Mouse (Mus musculus): ENCODE results near the gene Bod1l.

The Bod1l gene

DNA sequence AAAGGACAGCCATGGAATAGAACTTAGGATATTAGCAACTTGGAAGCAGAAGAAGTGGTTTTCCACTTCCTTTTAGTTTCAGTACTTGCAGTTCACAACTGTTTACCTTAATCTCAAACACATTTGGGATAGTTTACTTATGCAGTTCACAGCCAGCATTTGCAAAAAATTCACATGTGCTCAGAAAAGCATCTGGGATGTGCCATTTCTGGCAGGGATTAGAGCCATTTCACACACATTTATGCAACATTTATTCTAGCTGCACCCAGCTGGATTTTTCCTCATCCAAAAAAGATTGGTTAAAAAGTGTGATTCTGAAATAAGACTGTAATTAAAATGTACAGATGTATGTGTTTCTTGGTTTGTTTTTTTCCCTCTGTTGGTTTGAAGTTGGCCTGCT, 49.7 kb downstream of the Bod1l start:
- DNase-seq (ENCODE audit: low spot score): no peak

DNA sequence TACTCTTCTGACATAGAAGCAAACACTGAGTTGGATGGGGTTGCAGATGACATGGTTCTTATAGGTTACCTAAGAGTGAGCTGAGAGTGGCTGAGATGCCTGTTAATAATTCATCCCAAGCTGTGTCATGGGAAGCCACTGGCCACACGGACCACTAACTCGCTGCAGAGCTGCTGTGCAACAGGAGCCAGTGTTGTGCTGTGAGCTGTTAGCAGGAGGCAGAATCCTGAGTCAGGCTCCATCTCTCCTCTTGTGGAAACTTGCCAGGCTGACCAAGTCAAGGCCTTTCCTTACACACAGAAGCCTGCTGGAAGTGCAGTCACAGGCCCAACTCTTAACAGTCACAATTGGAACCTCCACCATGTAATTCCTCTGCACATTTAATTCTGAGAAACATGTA, 53.6 kb downstream of the Bod1l start:
- peak; percentile 48 for DNase-seq (ENCODE audit: low spot score)

DNA sequence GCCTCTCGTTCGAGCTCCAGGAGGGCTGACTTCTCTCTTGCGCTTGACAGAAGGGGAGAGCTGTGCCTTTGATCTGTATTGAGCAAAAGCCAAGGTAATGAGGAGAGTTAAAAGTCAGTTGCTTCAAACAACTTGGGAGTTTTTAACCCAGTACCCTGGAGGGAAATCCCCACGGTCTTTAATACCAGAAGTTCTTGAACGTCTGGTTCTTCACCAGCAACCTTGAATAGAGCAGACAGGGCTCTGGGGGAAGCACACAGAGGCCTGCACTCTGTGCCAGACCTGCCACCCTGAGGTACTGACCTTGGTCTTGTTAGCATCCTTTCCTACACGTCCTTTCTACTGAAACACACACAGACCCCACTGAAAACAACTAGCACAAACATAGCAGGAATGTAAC, 55.2 kb downstream of the Bod1l start:
- peak; percentile 20 for DNase-seq (ENCODE audit: low spot score)

DNA sequence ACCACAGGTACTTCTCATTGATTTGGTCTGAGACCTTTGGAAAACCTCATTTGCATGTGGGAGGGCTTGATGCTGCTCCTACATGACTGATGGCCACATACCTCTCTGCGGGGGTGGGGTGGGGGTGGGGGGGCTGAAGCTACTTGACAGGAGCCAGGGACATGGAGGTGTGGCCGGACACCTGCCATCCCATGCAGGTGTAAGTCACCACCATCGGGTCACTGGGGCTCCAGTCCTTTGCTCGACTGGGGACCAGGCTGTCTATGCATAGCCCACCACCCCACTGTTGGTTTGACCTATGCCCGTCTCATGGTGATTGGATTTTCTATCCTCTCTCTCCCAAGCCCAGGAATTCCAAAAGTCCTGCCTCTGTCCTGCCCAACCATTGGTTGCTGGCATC, 62.2 kb downstream of the Bod1l start:
- no peak for DNase-seq (ENCODE audit: low spot score)

DNA sequence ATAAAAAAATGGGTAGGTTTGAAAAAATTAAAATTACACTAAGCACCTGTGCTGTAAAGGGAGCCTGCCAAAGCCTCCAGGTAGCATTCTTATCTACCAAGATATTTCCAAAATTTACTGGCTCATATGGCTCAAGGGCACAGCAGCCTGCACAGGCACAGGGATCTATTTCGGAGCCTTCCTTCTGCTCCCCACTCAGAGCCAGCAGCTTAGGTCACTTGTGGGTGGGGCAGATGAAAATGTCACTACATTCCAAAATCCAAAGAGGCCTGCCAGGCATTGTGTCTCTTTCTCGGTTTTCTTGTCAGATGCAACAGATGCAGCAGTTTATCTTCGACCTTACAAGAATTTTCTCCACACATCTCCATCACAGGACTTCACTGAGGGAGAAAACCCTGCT, 64.1 kb downstream of the Bod1l start:
- no peak for DNase-seq (ENCODE audit: low spot score)

DNA sequence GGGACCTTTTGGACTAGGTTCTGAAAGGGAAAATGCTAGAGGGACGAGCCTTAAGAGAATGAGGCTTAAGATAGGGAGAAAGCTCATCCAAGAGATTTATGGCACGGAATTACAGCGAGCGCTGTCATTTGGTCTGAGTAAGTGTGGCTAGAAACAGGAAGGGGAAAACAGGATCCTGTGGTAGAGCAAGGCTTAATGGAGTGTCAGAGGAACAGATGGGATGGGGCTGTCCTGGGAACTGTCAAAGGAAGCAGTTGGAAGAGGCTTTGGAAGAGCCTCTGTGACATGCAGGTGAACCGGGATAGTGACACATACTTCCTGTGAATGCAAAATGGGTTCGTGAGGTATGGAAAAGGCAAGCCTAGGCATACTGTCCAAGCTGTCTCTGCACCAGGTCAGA, 68.4 kb downstream of the Bod1l start:
- no peak for DNase-seq (ENCODE audit: low spot score)

DNA sequence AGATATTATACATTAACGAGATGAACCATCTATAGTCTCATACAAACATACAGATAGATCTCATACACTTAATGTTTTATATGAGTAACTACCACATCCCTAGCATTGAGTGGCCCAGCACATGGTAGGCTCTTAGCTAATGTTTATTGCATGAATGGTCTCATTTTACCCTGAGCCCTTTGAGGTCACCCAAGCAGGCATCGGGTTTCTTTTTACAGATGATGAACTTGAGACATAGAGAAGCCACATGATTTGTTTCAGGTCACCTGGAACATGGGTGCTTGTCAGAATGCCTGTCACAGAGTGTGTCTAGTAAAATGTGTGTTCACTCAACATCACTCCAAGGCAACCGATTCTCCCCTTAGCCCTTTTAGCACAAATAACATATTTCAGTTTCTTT, 68.8 kb downstream of the Bod1l start:
- DNase-seq (ENCODE audit: low spot score): no peak

DNA sequence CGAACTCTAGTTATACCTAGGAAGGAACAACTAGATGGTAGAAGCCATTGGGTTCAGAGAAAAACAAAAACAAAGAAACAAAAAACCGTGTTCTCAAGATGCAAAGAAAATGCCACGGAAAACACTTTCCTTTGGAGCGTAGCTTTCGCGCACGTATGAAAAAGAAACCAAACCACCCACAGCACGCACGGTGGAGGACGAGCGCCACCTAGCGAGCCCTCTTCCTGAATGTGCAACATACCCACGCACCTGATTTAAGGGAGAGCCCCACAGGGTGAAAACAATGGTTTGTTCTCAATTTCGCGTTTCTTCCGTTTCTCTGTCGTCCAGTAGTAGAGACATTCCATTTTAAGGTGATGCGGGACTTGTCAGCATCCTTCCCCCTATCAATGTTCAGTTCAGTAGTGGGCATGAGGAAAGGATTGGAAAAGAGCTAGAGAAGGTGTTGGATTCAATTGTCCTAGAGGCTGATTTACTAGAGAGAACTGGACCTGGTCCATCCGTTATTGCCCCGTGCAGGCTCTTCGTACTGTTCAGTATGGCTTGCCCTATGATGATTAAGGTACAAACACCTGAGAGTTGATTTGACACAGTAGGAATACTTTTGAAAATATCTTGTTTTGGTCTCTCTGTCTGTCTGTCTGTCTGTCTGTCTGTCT, 75.6 kb downstream of the Bod1l start:
- DNase-seq (ENCODE audit: low spot score): peak; percentile 50

DNA sequence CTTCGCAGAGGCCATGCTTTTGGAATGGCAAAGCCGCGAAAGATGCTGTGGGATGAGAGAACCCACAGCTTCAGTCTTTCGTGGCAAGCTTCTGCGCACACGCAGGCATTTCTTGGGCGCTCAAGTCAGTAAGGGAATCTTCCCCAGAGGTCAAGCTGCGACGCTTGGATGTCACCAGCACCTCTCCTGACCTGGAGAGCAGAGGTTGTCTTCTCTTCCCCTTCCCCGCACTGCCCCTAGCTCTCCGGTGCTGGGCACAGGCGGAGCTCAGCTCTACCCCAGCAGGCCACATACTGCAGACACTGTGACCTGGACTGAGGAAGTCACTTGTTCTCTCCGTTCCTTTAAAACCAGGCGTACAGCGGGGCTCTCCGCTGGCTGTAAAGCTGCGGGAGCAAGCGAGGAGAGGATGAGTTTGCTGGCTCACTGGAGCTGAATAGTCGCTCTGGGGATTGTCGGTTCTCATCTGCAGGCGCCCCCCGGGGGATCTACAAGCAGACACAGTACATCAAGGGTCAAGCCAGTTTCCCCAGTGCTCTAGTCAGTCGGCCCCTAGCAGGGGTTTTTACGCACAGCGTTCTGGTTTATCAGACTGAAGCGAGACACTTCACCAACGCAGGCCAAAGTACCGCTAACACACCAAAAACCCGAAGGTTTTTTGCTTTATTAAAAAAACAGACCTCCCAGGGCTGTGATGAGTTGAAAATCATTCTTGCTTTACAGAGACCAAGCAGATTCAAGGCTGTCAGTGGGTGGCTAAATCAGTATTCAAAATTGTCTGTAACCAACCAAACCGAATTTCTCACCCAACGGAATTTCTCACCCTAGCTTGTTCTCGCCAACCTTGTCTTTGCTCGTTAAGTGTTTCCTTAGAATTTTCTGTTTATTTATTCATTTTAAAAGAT, 76.6 kb downstream of the Bod1l start:
- DNase-seq (ENCODE audit: low spot score): no peak

DNA sequence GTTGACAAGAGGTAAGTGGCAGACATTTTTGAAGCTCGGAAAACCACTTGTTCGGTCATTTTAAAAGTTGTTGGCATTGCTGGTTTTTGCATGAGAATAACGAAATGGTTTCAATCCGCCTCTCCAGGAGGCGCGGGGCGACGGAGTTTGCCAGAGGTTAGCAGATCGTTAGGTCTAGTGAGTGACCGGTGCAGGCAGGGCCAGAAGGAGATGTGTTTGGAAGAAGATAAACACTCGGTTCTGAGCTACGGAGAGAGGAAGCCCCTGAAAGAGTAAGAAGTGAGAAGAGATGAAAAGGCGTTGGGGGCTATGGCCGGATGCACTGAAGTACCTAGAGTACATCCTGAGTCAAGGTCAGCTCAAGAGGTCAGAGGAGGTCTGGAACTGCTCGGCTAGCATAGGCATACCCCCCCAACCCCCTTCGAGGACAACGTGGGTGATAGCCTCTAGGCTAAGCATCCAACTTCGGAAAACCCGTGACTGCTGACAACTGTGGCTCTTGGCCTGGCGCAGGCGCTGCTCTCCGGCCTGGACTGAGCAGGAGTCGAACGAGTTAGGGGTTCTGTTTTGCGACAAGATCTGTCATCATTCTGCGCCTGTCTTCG, 77.6 kb downstream of the Bod1l start:
- DNase-seq (ENCODE audit: low spot score): no peak

DNA sequence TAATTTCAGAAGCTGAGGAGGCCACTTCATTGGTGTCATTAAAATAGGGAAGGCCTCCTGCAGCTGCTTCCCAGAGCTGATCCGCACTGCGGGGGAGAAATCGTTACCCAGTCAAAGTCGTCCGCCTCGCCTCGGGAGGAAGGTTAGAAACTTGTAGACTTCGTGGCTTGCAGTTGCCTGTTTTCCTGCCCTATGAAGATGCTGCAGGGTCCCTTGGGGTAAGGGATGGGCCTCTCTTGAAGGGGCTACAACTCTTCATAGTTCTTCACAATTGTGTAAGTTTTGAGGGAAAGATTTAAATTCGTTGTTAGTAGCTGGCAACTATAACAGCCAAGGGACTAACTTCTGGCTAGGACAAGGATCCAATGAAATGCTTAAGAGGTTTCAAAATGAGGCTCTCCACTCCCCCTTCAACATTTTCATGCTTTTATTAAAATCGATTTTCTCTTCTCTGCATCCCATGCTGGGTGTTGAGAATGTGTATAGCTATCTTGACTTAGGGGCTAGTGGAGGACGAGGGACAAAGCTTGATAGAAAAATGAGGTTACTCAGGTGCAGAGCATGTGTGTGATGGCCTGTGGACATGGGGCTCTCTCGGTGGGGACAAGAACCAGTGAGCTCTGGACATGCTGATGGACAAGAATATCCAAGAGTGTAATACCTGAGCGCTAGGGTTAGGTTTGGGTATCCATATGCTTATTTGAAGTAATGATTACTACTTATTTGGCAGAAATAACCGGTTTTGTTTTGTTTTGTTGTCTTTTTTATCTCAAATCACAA, 78.3 kb downstream of the Bod1l start:
- no peak for DNase-seq (ENCODE audit: low spot score)

DNA sequence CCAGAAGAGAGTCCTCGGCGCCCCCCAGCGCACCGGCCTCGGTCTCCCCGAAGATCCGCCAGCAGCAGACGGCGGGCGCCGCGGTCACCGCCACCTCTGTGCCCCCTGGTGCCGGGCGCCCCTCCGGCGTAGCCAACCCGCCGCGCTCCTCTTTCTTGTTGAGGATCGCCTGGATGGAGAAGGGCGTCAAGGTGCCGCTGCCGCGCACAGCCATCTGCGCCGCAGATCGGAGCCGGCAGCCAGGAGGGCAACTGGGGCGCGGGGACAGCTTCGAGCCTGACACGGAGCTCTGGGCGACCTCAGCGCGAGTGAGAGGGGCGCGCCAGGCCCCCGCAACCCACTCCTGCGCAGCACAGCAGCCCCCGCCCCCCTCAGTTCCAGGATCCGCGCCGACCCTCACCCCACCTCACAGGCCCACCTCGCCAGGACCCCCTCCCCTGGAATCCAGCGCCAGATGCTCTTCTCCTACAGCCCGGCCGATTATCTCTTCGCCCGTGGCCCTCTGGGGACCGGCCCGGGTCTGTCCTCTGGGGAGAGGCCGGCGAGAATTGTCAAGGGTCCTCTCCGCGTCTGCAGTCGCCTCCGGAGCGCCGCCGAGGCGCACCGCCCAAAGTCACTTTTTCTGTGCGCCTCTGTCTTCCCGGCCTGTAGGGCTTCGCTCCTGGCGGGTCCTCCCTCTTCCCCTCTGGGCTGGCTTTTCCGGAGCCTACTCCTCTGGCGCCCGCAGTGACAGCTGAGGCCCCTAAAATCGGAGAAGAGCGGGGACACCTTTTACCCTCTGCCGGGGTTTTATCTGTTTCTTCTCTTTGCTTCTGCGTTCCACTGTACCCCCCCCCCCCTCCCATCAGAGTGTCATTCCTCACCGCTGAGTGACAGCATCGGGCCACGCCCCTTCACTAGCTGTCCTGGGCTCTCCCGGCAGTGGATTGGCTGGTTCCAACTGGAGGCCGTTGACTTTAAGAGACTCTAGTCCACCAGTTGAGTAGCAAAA, 80.1 kb downstream of the Bod1l start, which contains the start of gene Nkx3-2:
Gene Nkx3-2 (minus strand): TSS at position 771 of the 991 bp plus-strand sequence.
- no peak for DNase-seq (ENCODE audit: low spot score)

DNA sequence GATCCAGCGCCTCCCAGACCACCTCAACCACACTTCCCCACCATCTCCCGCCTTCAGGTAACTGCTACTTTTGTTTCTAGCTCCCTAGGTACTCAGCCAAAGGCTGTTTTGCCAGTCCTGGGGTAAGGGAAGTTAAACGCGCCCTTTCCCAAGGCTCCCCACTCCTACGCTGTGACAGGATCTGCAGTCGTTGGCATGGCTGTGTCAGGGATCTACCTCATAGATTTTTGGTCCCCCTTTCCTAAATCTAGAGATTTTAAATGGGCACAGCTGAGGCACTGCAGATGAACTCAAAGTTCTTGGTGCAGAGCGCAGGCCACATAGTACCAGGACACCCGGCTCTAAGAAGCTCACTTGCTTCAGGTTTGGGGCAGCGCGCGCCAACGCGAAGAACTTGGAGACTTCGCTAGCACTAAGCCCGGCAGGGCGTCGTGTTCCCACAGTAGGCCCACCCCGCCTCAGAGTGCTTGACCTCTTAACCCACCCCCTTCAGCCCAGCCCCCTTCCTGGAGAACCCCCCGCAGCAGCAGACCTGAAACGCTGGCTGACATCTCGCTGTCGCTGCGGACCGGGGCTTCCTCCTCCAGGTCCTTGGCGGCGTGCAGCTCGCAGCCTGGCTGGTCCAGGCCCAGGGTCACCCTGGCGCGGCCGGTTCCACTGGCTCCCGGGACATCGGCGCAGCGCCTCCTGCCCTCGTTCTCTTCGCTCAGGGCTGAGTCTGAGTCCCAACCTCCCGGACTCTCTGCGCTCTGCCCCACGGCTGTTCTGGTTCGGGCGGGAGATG, 81.0 kb downstream of the Bod1l start:
- DNase-seq (ENCODE audit: low spot score): no peak

DNA sequence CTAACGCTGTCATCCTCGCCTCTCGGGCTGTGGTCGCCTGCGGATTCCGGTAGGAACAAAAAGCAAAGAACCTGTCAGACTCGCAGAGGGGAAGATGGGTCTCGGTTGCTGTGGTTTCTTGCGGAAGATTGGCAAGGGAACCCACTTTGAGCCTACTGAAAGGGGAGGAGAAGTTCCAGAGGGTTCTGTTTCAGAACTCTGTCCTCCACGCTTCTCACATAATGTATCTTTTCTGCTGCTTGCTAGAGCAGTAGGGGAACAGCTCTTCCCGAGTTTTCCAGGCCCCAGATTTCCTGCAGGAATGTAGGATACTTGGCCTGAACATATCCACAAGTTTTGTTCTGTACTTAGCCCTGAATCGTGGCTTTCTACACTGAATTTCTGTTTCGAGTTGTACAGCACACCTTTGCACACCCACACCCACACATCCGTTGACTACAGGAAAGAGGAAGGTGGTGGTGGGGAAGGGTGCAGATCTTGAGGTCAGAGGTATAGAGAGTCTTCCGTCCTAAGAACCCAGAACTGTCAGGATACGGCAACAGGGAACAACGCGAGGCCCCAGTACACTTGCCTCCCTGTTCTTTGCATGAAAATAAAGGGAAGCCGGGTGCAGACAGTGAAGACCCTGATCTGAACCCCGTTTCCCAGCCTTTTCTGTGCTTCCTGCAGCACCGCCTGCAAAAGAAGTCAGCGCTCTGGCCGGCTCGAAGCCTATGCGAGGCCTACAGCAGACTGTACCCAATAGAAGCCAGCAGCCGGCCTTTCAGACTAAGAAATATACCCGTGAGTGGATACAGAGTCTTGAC, 81.8 kb downstream of the Bod1l start:
- no peak for DNase-seq (ENCODE audit: low spot score)

DNA sequence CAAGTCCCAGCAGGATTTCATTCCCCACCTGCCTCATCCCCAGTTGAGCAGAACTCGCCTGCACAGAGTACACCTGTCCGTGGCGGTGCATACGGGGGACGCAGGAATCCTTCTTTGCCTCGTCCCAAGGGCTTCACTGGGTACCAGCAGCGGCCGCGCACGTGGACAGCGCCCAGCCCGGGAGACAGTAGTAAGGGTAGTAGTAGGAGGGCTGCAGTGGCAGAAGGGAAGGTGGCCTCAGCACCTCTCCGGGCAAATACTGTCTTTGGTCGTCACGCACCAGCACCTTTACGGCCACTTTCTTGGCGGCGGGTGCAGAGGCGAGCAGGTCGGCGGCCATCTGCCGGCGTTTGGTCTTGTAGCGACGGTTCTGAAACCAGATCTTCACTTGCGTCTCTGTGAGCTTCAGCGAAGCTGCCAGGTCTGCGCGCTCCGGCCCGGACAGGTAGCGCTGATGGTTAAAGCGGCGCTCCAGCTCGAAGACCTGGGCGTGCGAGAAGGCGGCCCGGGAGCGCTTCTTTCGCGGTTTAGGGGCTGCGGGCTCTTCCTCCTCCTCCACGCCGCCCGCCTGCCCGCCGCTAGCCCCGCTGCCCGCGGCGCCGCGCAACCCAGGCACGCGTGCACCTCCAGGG, 82.5 kb downstream of the Bod1l start:
- DNase-seq (ENCODE audit: low spot score): no peak

DNA sequence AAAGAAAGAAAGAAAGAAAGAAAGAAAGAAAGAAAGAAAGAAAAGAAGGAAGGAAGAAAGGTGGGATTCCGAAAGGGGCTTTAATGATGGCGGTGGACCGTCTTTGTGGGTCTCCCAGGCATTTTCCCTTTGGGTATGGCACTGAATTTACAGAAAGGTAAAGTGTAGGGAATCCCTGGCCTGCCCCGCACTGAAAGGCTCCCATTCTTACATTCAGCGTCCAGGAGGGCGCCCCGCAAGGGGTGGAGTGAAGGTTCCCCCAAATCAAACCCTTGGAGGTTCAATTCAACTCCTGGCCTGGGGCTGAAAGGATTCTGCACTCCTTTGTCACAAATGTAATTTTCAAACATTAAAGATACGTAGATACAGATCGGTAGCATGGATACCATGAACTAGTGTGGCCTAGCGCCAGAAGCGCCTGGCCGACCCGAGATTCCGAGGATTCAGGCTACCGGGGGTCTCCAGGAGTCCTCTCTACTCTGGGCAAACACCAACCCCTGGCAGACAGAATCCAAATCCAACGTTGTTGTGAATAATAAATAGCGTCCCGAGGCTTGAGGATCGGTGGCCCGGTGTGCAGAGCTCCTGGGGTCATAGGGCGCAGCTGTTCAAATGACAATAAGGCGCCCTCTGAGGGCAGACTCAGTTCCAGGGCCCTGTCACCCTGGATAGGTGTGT, 83.1 kb downstream of the Bod1l start:
- DNase-seq (ENCODE audit: low spot score): no peak

DNA sequence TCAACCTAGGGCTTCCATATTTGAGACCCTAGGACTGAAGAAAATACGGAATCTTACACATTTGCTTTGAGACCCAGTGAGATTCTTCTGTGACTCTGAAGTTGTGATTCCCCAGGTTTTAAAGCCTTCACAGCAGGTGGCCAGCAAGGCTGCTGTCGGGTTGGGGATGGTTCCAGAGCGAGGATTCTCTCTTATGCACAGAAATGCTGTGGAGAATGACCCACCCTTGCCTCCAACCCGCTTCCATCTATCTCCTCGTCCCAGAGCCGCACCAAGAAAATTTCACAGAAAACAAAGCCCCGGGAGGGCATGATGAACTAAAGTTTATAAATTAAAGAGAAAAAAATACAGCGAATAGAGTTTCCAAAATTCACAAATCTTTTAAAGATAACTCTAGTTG, 84.0 kb downstream of the Bod1l start:
- DNase-seq (ENCODE audit: low spot score): no peak

All from ovary, adult 18-20 months (tissue).